Mouse (Mus musculus): ENCODE data around the gene Ifngr1.

Ifngr1 gene

DNA sequence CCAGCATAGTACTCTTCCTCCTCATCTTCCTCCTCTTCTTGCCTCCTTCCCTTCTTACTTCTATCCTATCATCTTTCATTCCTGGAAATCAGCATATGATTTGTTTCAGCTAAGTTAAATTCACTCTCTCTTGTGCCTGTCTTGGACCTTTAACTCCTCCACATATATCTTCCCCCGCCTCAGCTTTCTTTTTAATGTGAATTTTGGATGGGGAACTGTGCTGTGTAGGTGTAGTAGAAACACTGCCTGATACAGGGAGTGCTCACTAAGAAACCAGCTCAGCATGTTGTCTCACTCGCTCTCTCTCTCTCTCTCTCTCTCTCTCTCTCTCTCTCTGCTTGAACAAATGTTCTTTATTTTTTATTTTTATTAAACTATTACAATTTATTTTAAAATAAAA lies 53.4 kb downstream of the Ifngr1 start:
- DNase-seq (ENCODE audit: low read depth): no peak

DNA sequence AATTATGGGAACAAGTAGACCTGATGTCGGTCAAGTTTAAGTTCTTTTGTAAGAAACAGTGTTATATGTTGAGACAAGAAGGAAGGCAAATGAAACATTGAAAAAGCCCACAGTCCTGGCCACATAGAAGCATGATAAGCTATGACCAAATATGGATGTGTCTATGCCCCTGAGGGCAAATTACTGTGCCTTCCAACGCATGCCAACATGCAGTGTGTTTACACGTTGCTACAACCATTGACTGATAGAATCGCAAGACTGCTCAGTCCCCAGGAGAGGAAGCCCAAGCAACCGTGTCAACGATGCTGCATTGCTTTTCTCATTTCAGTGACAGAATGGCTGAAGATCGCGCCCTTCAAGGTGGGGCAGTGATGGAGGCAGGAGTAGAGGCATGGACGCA lies 65.7 kb downstream of the Ifngr1 start:
- no peak for DNase-seq (ENCODE audit: low read depth)
